Mouse (Mus musculus) forebrain, postnatal 0 days (tissue): ENCODE results near the gene Hpcal1. TPM values are rescaled to one million over a fixed set of nuclear protein-coding genes. Genes with fewer than 3 reads are reported as not detected.

Experiments
- ATAC-seq: fragments of 200-750 bp; cut with Nextera tagmentation; 2 replicates; pipeline ENCODE4 v1.8.0; 2017; ENCODE audit warnings: mild to moderate bottlenecking, moderate library complexity
- DNase-seq: peaks from one replicate; pipeline ENCODE4 v3.0.0-alpha.2; 2015
- H3K27ac ChIP-seq: fragments of 300-500 bp; sonication (generic); 2 replicates; pipeline ENCODE4 v1.5.1; 2014; ENCODE audit warnings: low read depth, mild to moderate bottlenecking, antibody characterized with exemption, low read length, moderate library complexity, mixed read lengths
- H3K27me3 ChIP-seq: fragments of 300-500 bp; sonication (generic); 2 replicates; pipeline ENCODE4 v1.6.1; 2014; ENCODE audit warnings: mild to moderate bottlenecking, low read length, mixed read lengths; ENCODE audit not compliant: insufficient read depth
- H3K36me3 ChIP-seq: fragments of 300-500 bp; sonication (generic); 2 replicates; pipeline ENCODE4 v1.6.1; 2014; ENCODE audit warnings: mild to moderate bottlenecking, moderate library complexity; ENCODE audit not compliant: insufficient read depth
- H3K4me1 ChIP-seq: fragments of 300-500 bp; sonication (generic); 2 replicates; pipeline ENCODE4 v1.6.1; 2014; ENCODE audit warnings: antibody characterized with exemption; ENCODE audit not compliant: insufficient read depth
- H3K4me2 ChIP-seq: fragments of 300-500 bp; sonication (generic); 2 replicates; pipeline ENCODE4 v1.6.1; 2014; ENCODE audit warnings: low read depth, mild to moderate bottlenecking, moderate library complexity
- H3K4me3 ChIP-seq: fragments of 300-500 bp; sonication (generic); 2 replicates; pipeline ENCODE4 v1.5.1; 2014; ENCODE audit warnings: low read depth, low read length, mixed read lengths
- H3K9ac ChIP-seq: fragments of 300-500 bp; sonication (generic); 2 replicates; pipeline ENCODE4 v1.6.1; 2014; ENCODE audit warnings: mild to moderate bottlenecking
- H3K9me3 ChIP-seq: fragments of 300-500 bp; sonication (generic); 2 replicates; pipeline ENCODE4 v1.6.1; 2016; ENCODE audit warnings: low read length
- CTCF ChIP-seq: sonication (generic); IDR thresholded peaks from 2 replicates; pipeline ENCODE4 v1.5.1; 2016; ENCODE audit warnings: antibody characterized with exemption, control low read depth, low read depth
- WGBS: fragments of 180-500 bp; shearing (Covaris S2); extraction: QIAGEN DNeasy Blood & Tissue Kit; methylation state at CpG from one replicate; pipeline ENCODE4 v1.1.7; 2014; 5-methylcytosine and 5-hydroxymethylcytosine counted together
- polyA plus RNA-seq: library from polyadenylated mRNA; unstranded; fragments of >200 nt; fragmentation: Nextera tagmentation; extraction: Ambion mirVana; gene quantifications from 2 replicates; pipeline ENCODE4 v1.2.1, GENCODE M21; 2015
- total RNA-seq: library from RNA; depleted of rRNA; stranded (reverse); fragments of >200 nt; gene quantifications from 2 replicates; pipeline ENCODE4 v1.2.3, GENCODE M21; 2014

The Hpcal1 gene
- total and polyA plus RNA-seq, 2 experiments from 2014 or later = 46.9 to 76.7 TPM

GRCm38 (mm10) chr12:17725592-17725991 lies 34.9 kb downstream of the Hpcal1 start:
- DNase-seq (no peak), ATAC-seq (no peak)
- Histone ChIP-seq H3K4me3 (no peak overlapping the region), H3K27ac (no peak overlapping the region), H3K27me3 (no peaks in the 10 kb centered on the region), H3K9ac (no peak overlapping the region), H3K4me2 (no peak overlapping the region), H3K4me1 (peaks cover 11% of the 10 kb centered on the region; the same call in 1 of the 2 replicates), H3K9me3 (no peaks in the 10 kb centered on the region), H3K36me3 (no peaks in the 10 kb centered on the region)
- WGBS = 78% methylated on average over 6 of the region's 6 CpGs
- no peak for TF ChIP-seq CTCF

DNA sequence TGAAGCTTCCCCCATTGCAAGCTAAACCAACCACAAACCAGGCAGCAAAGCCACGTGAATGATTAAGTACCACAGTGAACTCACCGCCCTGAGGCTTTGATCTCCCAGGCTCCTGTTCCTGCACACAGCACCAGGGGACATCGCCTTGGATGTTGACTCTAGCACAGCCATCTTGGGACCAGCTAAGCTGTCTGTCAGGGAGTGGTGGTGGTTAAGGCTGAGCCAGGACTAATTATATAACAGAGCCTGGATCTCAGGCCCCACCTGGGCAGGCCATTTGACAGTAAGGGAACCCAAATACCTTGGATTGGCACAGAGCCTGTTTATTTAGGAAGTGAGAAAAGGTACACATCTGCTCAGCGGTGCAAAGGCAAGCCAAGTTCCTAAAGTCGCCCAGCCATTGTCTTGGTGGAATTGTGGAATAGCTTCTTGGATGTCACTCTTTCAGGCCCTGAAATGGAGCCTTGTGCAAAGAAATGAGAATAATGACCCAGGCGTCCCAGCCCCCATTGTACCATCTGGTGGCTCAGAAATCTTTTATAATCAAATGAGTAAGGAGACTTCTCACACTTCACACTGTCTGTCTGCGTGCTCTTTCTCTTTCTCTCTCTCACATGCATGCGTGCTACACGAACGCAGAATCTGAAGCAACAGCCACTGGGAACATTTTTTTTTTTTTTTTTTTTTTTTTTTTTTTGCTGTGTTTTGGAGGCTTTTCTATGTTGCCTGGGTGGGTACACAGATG lies 36.1 kb downstream of the Hpcal1 start:
- 44% methylated on average over 10 of the region's 10 CpGs for WGBS
- ATAC-seq = peak; percentile 46

DNA sequence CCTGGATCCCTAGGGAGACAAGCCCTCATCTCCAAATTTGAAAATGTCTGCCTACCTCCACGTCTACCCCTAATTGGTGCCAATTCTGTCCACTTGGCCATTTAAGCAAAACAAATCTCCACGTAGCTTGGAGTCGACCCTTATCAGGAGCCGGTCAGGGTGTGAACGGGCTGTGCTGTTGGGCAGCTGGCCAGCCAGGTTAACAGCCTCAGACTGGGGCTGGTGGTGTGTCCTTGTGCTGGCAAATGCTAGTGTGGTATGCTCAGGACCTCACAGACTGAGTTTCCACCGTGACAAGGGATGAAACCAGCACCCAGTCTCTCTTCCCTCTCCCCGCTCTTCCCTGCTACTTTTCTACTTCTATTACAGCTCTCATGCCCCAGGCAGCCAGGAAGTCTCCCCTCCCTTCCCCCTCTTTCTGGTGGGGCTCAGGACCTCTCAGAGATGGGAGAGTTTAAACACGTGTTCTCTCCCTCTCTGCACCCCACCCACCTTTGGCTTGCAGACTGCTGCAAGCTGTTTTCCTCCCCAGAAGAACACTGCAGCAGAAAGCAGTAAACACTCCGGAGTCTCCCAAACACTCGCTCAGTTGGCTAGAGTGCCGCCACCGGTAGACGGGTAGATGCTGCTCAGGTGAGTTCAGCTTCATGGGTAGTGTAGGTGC lies 37.2 kb downstream of the Hpcal1 start:
- no peaks in the 10 kb centered on the region for H3K9me3 ChIP-seq
- DNase-seq (no peak), ATAC-seq (no peak)
- no peaks in the 10 kb centered on the region for H3K36me3 ChIP-seq
- WGBS = 63% methylated on average over 13 of the region's 13 CpGs
- no peak overlapping the region for H3K9ac ChIP-seq
- TF ChIP-seq CTCF = no peak
- H3K4me1 ChIP-seq = peaks cover 11% of the 10 kb centered on the region; the same call in 1 of the 2 replicates
- no peak overlapping the region for H3K4me3 ChIP-seq
- H3K27me3 ChIP-seq = no peaks in the 10 kb centered on the region
- no peak overlapping the region for H3K27ac ChIP-seq
- H3K4me2 ChIP-seq = no peak overlapping the region

More for the DNA sequence above, 36.1 kb downstream of the Hpcal1 start:
- no peak overlapping the region for H3K9ac ChIP-seq
- H3K36me3 ChIP-seq = no peaks in the 10 kb centered on the region
- peaks cover 11% of the 10 kb centered on the region; the same call in 1 of the 2 replicates for H3K4me1 ChIP-seq
- no peak overlapping the region for H3K27ac ChIP-seq
- no peak overlapping the region for H3K4me3 ChIP-seq
- DNase-seq = peak; percentile 50
- no peaks in the 10 kb centered on the region for H3K9me3 ChIP-seq
- TF ChIP-seq CTCF = no peak
- H3K27me3 ChIP-seq = no peaks in the 10 kb centered on the region
- H3K4me2 ChIP-seq = no peak overlapping the region

DNA sequence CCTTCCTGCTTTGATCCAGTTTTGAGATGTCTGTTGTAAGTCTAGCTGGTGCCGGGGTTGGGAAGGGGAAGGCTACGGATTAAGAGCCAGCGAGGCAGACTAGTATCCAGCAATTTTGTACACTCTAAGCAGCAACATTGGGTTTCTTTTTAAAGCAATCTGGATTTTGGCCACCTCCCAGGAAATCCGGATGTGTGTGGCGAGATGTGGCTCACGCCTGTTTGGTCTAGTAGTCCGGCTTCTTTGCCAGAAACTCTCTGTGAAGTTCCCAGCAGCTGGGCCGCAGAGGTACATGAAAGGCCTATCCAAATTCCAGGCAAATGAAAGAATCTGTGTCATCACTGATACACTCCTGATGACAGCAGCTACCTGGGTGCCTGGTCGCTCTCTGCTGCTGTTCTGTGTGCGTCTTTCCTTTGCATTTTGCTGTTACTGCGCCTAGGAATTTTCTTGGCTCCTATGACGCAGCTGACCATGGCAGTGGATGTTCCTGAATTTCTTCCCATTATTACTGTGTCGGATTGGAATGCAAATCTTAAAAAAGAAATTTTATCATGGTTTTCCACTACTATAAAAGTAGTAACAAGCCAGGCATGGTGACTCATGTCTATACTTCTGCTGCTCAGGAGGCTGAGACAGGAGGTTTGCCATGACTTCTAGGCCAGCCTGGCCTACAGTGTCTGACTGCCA lies 38.7 kb downstream of the Hpcal1 start:
- TF ChIP-seq CTCF = no peak
- Histone ChIP-seq H3K27me3 (no peaks in the 10 kb centered on the region), H3K36me3 (no peaks in the 10 kb centered on the region), H3K9me3 (no peaks in the 10 kb centered on the region), H3K4me1 (peaks cover 11% of the 10 kb centered on the region; the same call in 1 of the 2 replicates), H3K4me2 (no peak overlapping the region), H3K9ac (no peak overlapping the region), H3K4me3 (no peak overlapping the region), H3K27ac (no peak overlapping the region)
- DNase-seq (peak; percentile 49), ATAC-seq (peak; percentile 38)
- WGBS = 61% methylated on average over 13 of the region's 13 CpGs

- Histone ChIP-seq H3K27me3 (no peaks in the 10 kb centered on the region), H3K4me1 (peaks cover 6% of the 10 kb centered on the region; the same call in 1 of the 2 replicates), H3K9me3 (no peaks in the 10 kb centered on the region), H3K36me3 (no peaks in the 10 kb centered on the region), H3K9ac (no peak overlapping the region), H3K27ac (no peak overlapping the region), H3K4me3 (no peak overlapping the region), H3K4me2 (no peak overlapping the region)
- no peak for TF ChIP-seq CTCF
- DNase-seq (no peak), ATAC-seq (no peak)
- 87% methylated on average over 7 of the region's 7 CpGs for WGBS
These were observed 41.4 kb downstream of the Hpcal1 start for GRCm38 (mm10) chr12:17732006-17732405.

- no peak for DNase-seq
- no peak for ATAC-seq
- H3K9ac ChIP-seq = no peak overlapping the region
- TF ChIP-seq CTCF = no peak
- H3K4me2 ChIP-seq = no peak overlapping the region
- H3K9me3 ChIP-seq = no peaks in the 10 kb centered on the region
- 84% methylated on average over 4 of the region's 4 CpGs for WGBS
- no peaks in the 10 kb centered on the region for H3K27me3 ChIP-seq
- no peaks in the 10 kb centered on the region for H3K36me3 ChIP-seq
- H3K4me3 ChIP-seq = no peak overlapping the region
- peaks cover 3% of the 10 kb centered on the region; the same call in 1 of the 2 replicates for H3K4me1 ChIP-seq
- H3K27ac ChIP-seq = no peak overlapping the region
These were observed 41.9 kb downstream of the Hpcal1 start for GRCm38 (mm10) chr12:17732546-17732945.
